Mouse (Mus musculus) kidney, embryonic 16.5 days (tissue): ENCODE data around the gene Hemgn. TPM values are rescaled to one million over a fixed set of nuclear protein-coding genes. Genes with fewer than 3 reads are reported as not detected.

Experiments used
- ATAC-seq: fragments of 200-750 bp; cut with Nextera tagmentation; 2 replicates; pipeline ENCODE4 v1.8.0; 2017; ENCODE audit warnings: moderate TSS enrichment; ENCODE audit not compliant: low FRiP score, low TSS enrichment
- H3K27ac ChIP-seq: fragments of 300-500 bp; sonication (generic); 2 replicates; pipeline ENCODE4 v1.5.1; 2014; ENCODE audit warnings: low read length
- H3K27me3 ChIP-seq: fragments of 300-500 bp; sonication (generic); 2 replicates; pipeline ENCODE4 v1.6.1; 2014; ENCODE audit warnings: low read length, control low read depth, mixed read lengths; ENCODE audit not compliant: insufficient read depth
- H3K36me3 ChIP-seq: fragments of 300-500 bp; sonication (generic); 2 replicates; pipeline ENCODE4 v1.6.1; 2014; ENCODE audit warnings: low read length, control low read depth, mixed read lengths; ENCODE audit not compliant: insufficient read depth
- H3K4me1 ChIP-seq: fragments of 300-500 bp; sonication (generic); 2 replicates; pipeline ENCODE4 v1.6.1; 2014; ENCODE audit warnings: low read length, control low read depth, mixed read lengths; ENCODE audit not compliant: insufficient read depth
- H3K4me2 ChIP-seq: fragments of 300-500 bp; sonication (generic); replicated peaks from 2 replicates; pipeline ENCODE4 v1.6.1; 2014; ENCODE audit warnings: low read depth, low read length
- H3K4me3 ChIP-seq: fragments of 300-500 bp; sonication (generic); 2 replicates; pipeline ENCODE4 v1.5.1; 2014; ENCODE audit warnings: mild to moderate bottlenecking, low read length
- H3K9ac ChIP-seq: fragments of 300-500 bp; sonication (generic); replicated peaks from 2 replicates; pipeline ENCODE4 v1.6.1; 2014; ENCODE audit warnings: low read length
- H3K9me3 ChIP-seq: fragments of 300-500 bp; sonication (generic); 2 replicates; pipeline ENCODE4 v1.6.1; 2016; ENCODE audit warnings: low read length, control low read depth
- WGBS: fragments of 180-500 bp; shearing (Covaris S2); extraction: QIAGEN DNeasy Blood & Tissue Kit; methylation state at CpG from one replicate; pipeline ENCODE4 v1.1.7; 2014; 5-methylcytosine and 5-hydroxymethylcytosine counted together
- polyA plus RNA-seq: library from polyadenylated mRNA; unstranded; fragments of >200 nt; fragmentation: Nextera tagmentation; extraction: Ambion mirVana; gene quantifications from 2 replicates; pipeline ENCODE4 v1.2.1, GENCODE M21; 2015

Gene Hemgn
- polyA plus RNA-seq, 1 experiment from 2014 or later = 1.4 TPM

GRCm38 (mm10) chr4:46450519-46451131 is 37.3 kb upstream of the Hemgn start, which contains the start of gene Anp32b:
Anp32b (plus strand) TSS chr4:46450902.
- ATAC-seq = peak; percentile 97
- peak within 1 kb of the TSS; percentile 92 for H3K4me3 ChIP-seq
- no peaks in the 10 kb centered on the region for H3K27me3 ChIP-seq
- no peaks in the 10 kb centered on the region for H3K9me3 ChIP-seq
- H3K9ac ChIP-seq = peak within 1 kb of the TSS; percentile 100
- H3K4me1 ChIP-seq = peaks cover 31% of the 10 kb centered on the region
- H3K36me3 ChIP-seq = no peaks in the 10 kb centered on the region
- H3K27ac ChIP-seq = peak within 1 kb of the TSS; percentile 99
- under 1% methylated on average over 42 of the region's 66 CpGs for WGBS
- peak within 1 kb of the TSS; percentile 74 for H3K4me2 ChIP-seq

- H3K4me2 ChIP-seq = peak overlapping the region; percentile 65
- peaks cover 26% of the 10 kb centered on the region for H3K4me1 ChIP-seq
- H3K9ac ChIP-seq = peak overlapping the region; percentile 100
- H3K9me3 ChIP-seq = no peaks in the 10 kb centered on the region
- H3K4me3 ChIP-seq = peak overlapping the region; percentile 92
- H3K27ac ChIP-seq = peak overlapping the region; percentile 99
- WGBS = 30% methylated on average over 7 of the region's 7 CpGs
- no peaks in the 10 kb centered on the region for H3K36me3 ChIP-seq
- no peaks in the 10 kb centered on the region for H3K27me3 ChIP-seq
- no peak for ATAC-seq
Measured at GRCm38 (mm10) chr4:46450020-46450518, 36.8 kb upstream of the Hemgn start.

DNA sequence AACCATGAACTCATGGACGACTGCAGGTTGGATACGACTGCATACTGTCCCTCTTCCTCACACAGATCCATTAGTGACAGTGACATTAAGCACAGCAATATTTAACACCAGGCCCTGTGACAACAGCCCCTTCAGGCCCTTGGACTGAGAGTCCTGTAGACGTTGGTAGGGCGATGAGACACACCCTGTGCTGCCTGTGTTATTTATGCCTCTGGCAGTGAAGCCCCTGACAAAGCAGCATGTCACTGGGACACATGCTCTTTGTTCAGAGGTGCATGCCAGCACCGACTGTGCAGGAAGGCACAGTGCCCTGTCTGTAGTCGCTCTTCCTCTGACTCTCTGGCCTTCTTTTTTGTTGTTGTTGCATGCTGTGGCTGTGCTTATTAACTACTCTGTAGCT is 35.6 kb upstream of the Hemgn start:
- Histone ChIP-seq H3K4me2 (no peak overlapping the region), H3K4me3 (no peak overlapping the region), H3K9me3 (no peaks in the 10 kb centered on the region), H3K27ac (no peak overlapping the region), H3K36me3 (no peaks in the 10 kb centered on the region), H3K27me3 (no peaks in the 10 kb centered on the region), H3K4me1 (peaks cover 15% of the 10 kb centered on the region), H3K9ac (no peak overlapping the region)
- ATAC-seq = no peak
- 60% methylated on average over 6 of the region's 6 CpGs for WGBS

GRCm38 (mm10) chr4:46447461-46447860 is 34.2 kb upstream of the Hemgn start:
- H3K4me2 ChIP-seq = no peak overlapping the region
- 55% methylated on average over 1 of the region's 1 CpGs for WGBS
- peaks cover 3% of the 10 kb centered on the region; the same call in 1 of the 2 replicates for H3K4me1 ChIP-seq
- H3K36me3 ChIP-seq = no peaks in the 10 kb centered on the region
- no peak overlapping the region for H3K4me3 ChIP-seq
- no peak overlapping the region for H3K27ac ChIP-seq
- no peak overlapping the region for H3K9ac ChIP-seq
- no peaks in the 10 kb centered on the region for H3K27me3 ChIP-seq
- no peaks in the 10 kb centered on the region for H3K9me3 ChIP-seq
- no peak for ATAC-seq

DNA sequence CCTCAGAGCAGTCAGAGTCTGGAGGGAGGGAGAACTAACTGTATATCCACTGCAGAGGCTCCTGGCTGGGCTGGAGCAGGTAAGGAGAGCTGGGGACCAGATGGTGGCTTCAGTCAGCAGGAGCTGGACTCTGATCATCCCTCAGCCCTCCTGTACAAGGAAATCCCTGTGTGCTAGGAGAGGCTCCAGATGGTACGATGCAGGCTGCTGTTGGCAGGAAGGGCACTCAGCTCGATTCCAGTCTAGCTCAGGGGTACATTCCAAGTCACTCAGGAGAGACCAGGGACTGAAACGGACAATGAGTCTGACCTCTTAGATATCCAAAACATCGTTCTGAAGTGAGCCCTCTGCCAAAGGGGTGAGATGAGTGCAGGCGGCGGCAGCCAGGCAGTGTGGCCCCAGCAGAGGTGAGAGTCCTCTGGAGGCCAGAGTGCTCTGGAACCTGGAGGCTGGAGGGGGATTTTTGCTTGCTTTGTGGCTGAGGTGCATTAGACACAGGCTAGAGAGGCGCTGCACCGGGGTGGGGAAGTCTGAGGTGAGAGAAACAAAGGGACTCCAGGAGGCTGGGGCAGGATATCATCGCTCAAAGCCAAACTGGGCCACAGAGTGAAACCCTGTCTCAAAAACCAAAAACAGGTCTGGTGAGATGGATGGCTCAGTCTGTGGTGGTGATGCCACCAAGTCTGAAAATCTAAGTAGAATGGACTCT is 32.1 kb upstream of the Hemgn start:
- Histone ChIP-seq H3K27ac (no peak overlapping the region), H3K4me1 (peaks cover 3% of the 10 kb centered on the region; the same call in 1 of the 2 replicates), H3K4me2 (no peak overlapping the region), H3K36me3 (no peaks in the 10 kb centered on the region), H3K4me3 (no peak overlapping the region), H3K27me3 (no peaks in the 10 kb centered on the region), H3K9me3 (no peaks in the 10 kb centered on the region), H3K9ac (0 out of 2 replicates have a peak overlapping the region, but pooled peaks have one; percentile 31)
- 35% methylated on average over 9 of the region's 9 CpGs for WGBS
- ATAC-seq = peak; percentile 39; the same call in 1 of the 2 replicates

DNA sequence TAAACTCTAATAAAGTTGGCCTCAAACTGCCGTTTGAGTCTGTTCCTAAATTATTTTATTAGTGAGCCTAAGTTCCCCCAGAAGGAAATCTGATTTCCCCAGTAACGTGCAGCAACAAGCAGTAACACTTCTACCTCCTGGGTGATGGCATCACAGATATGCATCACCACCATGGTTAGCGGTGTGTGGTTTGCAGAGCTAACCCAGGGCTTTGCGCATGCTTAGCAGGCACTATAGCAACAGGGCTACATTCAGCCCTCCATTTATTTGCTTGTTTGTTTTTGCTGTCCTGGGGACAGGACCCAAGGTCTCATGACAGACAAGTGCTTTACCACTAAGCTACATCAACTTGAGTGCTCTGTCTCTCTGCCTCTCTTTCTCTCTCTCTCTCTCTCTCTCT is 29.2 kb upstream of the Hemgn start:
- Histone ChIP-seq H3K4me3 (no peak overlapping the region), H3K9ac (no peak overlapping the region), H3K27ac (no peak overlapping the region), H3K36me3 (no peaks in the 10 kb centered on the region), H3K4me1 (no peaks in the 10 kb centered on the region), H3K9me3 (no peaks in the 10 kb centered on the region), H3K27me3 (no peaks in the 10 kb centered on the region), H3K4me2 (no peak overlapping the region)
- ATAC-seq = no peak
- WGBS = 51% methylated on average over 4 of the region's 4 CpGs

DNA sequence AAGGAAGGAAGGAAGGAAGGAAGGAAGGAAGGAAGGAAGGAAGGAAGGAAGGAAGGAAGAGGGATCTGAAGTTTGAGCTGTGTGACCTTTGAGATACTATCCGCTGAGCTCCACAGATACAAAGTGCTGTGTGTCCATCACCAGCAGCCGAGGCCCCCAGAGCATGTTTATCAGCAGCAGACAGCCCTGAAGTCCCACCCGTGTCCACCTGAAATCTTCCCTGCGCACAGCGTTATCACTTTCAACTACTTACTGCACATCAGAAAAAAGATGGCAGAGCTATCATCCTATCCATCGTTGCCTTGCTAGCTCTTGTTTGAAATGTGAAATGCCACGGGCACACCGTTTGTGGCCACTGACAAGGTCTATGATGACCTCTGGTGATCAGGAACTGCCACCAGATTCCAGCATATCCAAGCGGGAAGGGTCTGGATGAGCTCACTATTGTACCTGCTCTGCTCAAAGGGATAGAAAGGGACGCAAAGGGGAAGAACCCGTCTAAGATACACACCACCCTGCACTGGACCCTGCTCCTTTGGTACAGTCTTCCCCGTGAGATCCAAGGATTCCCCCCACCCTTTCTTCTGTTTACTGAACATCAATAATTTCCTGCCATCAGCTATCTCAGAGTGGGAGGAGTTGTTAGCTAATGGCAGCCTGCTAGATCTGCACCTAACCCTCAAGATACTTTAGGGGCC is 19.2 kb upstream of the Hemgn start:
- no peaks in the 10 kb centered on the region for H3K4me1 ChIP-seq
- WGBS = 80% methylated on average over 12 of the region's 12 CpGs
- no peak for ATAC-seq
- no peak overlapping the region for H3K4me3 ChIP-seq
- H3K9me3 ChIP-seq = no peaks in the 10 kb centered on the region
- H3K9ac ChIP-seq = no peak overlapping the region
- H3K27ac ChIP-seq = no peak overlapping the region
- H3K4me2 ChIP-seq = no peak overlapping the region
- H3K27me3 ChIP-seq = no peaks in the 10 kb centered on the region
- no peaks in the 10 kb centered on the region for H3K36me3 ChIP-seq

DNA sequence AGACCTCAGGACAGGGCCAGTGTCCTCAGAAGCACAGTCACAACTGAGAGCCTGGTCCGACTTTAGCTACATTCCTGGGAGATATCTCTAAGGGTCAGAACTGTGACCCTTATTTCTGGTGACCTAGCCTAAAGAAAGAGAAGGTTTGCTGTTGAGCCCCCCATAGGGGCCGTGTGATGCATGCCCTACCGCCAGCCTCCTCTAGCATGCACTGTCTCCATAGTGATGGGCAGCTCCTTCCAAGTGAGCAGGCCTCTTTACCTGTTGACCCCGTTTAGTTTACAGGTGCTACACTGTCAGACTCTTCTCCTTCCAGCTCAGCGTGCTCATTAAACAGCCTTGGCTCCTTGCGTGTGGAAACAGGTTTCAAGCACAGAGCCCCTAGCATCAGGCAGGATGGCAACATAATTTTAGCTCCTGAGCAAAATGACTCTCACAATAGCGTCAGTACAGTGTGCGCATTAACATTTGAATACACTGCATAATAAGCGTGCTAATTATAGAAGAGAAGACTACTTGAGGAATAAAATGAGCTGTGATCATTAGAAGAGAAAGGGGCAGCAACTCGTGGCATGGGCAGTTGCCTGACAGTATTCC is 15.7 kb upstream of the Hemgn start:
- no peaks in the 10 kb centered on the region for H3K9me3 ChIP-seq
- H3K4me3 ChIP-seq = no peak overlapping the region
- H3K36me3 ChIP-seq = no peaks in the 10 kb centered on the region
- H3K27me3 ChIP-seq = no peaks in the 10 kb centered on the region
- no peak overlapping the region for H3K4me2 ChIP-seq
- no peak for ATAC-seq
- H3K27ac ChIP-seq = no peak overlapping the region
- no peak overlapping the region for H3K9ac ChIP-seq
- no peaks in the 10 kb centered on the region for H3K4me1 ChIP-seq
- 74% methylated on average over 10 of the region's 10 CpGs for WGBS

DNA sequence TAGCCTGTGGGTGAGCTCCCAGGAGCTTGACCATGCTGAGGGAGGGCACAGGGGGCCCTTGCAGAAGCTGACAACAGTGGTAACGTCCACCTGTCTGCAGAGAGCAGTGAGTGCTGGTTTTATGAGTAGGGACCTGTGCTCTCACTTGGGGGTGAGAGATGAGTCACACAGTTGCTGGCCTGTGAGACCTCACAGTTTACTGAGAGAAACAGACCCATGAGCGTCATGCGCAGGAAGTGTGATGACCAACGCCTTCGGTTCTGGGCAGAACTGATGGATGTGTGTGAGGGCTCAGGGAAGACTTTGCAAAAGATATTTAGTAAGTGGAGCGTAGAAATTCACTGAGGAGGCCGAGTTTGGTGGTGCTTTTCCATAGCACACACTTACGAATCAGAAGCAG is 9.3 kb upstream of the Hemgn start:
- Histone ChIP-seq H3K27me3 (no peaks in the 10 kb centered on the region), H3K9me3 (no peaks in the 10 kb centered on the region), H3K4me1 (no peaks in the 10 kb centered on the region), H3K4me3 (no peak overlapping the region), H3K36me3 (no peaks in the 10 kb centered on the region), H3K9ac (no peak overlapping the region), H3K27ac (no peak overlapping the region), H3K4me2 (no peak overlapping the region)
- no peak for ATAC-seq
- WGBS = 70% methylated on average over 8 of the region's 8 CpGs
